Mouse (Mus musculus): Measurements from ENCODE around the gene Dynlt1b. TPM values are rescaled to one million over a fixed set of nuclear protein-coding genes. Genes with fewer than 3 reads are reported as not detected.
"Not testable (repeated sequence)": the region's sequence is repeated elsewhere in the genome, so short reads cannot be mapped to it uniquely, and the experiment has no call there.

The Dynlt1b gene
- total RNA-seq (2021), result 10 to 100 TPM; 56.7 to 58.7 TPM
- long read RNA-seq, experiment 1, transcript Dynlt1b-201 (5 exons, 771 nt), result major isoform, 23 of 40 reads
- long read RNA-seq, experiment 1, partial matches to known transcripts, result 16 of 40 reads
- long read RNA-seq, experiment 1, other reads (novel, unspliced or antisense), result 1 of 40 reads
- long read RNA-seq, experiment 2, transcript Dynlt1b-201 (5 exons, 771 nt), result major isoform, 12 of 22 reads
- long read RNA-seq, experiment 2, partial matches to known transcripts, result 9 of 22 reads
- long read RNA-seq, experiment 2, other reads (novel, unspliced or antisense), result 1 of 22 reads

- DNase-seq, result peak; percentile 100
Observed at GRCm38 (mm10) chr17:6429945-6430344, at the start of gene Dynlt1b. TSS of gene Dynlt1b (plus strand) at chr17:6430112.

GRCm38 (mm10) chr17:6380182-6380841 lies 49.6 kb upstream of the Dynlt1b start:
- not testable (repeated sequence) for DNase-seq

- DNase-seq, result not testable (repeated sequence)
Observed at GRCm38 (mm10) chr17:6381071-6381682, 48.7 kb upstream of the Dynlt1b start.

DNA sequence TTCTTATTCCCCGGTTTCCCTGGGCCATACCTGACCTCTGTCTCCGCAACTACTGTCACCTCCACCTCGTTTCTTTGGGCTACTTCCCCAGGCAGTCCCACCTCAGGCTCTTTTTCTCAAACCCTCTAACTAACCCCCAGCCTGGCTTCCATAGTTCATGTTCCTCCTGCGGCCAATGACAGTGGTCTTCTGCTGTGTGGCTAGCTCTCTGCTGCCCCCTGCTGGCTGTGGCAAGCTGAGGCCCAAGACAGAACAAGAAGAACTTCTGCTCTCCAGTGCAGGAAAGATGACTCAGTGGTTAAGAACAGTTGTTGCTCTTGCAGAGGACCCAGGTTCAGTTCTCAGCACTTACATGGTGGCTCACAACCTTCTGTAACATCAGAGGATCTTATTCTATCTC lies 43.0 kb upstream of the Dynlt1b start:
- DNase-seq, result not testable (repeated sequence)

DNA sequence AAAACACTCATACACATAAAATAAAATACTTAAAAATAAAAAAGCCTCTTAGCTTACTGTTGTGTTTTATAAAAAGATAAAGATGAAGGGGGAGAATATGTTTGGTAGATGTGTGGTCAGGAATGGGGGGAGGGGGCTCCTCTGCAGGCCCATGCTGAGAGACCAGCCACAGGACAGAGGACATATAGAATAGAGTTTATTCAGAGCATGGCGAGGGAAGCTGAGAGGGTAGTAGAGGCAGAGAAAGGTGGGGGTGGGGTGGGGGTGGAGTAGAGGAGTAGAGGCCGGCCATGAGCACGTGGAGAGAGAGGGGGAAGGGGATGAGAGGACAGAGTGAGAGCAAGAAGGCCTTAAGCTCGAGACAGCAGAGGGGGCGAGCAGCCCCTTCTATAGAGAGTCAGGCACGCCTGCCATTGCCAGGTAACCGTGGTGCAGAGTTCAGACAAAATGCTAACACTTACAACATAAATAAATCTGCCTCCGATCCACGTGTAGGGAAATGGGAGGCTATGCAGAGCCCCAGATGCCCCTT lies 42.5 kb upstream of the Dynlt1b start:
- DNase-seq, result not testable (repeated sequence)

GRCm38 (mm10) chr17:6389463-6389862 lies 40.4 kb upstream of the Dynlt1b start:
- DNase-seq, result not testable (repeated sequence)

DNA sequence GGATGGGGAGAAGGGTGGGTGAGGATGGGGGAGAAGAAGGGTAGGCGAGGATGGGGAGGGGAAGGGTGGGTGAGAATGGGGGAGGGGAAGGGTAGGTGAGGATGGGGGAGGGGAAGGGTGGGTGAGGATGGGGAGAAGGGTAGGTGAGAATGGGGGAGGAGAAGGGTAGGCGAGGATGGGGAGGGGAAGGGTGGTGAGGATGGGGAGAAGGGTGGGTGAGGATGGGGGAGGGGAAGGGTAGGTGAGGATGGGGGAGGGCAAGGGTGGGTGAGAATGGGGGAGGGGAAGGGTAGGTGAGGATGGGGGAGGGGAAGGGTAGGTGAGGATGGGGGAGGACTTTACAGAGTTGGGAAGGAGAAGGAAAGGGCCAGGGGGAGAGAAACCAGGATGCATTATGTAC lies 39.2 kb upstream of the Dynlt1b start:
- not testable (repeated sequence) for DNase-seq

DNA sequence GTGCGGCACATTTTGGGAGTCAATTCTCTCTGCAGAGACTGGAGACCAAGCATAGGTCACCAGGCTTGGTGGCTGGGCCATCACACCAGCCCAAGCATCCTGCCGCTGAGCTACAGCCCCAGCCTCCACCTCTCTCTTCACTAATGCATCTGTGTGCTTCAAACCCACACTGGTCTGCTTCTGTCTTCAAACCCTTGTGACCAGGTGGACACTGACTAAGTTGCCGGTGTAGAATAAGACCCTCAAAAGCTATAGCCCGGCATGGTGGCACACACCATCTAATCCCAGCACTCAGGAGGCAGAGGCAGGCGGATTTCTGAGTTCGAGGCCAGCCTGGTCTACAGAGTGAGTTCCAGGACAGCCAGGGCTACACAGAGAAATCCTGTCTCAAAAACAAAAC lies 38.2 kb upstream of the Dynlt1b start:
- DNase-seq, result not testable (repeated sequence)

DNA sequence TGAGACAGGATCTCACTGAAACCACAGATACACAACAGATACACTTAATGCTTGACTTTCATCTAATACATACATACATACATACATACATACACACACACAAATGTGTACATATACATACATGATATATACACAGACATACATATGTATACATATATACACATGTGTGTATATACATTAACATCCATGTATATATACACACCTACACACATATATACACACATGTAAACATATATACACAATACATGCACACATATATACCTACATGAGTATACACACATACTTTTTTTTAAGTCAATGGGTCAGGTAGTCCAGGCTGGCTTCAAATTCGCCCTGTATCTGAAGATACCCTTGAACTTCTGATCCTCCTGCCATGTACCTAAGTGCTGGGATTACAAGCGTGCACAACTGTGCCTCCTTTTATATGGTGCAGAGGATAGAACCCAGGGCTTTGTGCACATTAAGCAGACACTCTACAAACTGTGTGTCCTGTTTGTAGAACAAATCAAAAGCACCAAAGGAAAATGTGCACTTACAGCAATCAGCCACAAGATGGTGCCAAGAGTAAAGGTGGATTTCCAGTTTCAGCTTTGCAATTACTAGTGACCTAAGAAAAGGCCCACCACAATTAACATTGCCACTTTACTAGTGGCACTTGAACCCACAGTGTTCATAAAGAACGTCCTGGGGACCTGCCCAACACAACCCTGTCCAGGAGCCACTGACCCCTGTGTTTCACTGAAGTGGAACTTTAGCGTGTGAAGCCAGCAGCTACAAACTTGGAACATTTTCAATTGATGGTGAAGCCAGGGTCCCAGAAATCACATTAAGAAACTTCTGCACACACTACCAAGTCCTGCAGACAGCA lies 37.2 kb upstream of the Dynlt1b start:
- DNase-seq, result not testable (repeated sequence)

DNA sequence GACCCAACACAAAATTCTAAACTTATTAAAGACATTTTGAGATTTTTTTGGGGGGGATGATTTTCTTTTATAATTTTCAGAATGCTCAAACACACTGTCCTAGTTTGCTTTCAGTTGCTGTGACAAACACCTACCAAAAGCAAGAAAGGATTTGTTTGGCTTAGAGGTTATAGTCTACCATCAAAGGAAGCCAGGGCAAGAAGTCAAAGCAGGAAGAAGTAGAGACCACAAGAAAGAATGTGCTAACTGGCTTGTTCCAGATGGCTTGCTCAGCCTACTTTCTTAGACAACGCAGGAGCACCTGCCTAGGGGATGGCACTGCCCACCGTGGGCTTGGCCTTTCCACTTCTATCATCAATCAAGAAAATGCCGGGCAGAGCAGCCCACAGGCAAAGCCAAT lies 31.8 kb upstream of the Dynlt1b start:
- DNase-seq, result not testable (repeated sequence)

DNA sequence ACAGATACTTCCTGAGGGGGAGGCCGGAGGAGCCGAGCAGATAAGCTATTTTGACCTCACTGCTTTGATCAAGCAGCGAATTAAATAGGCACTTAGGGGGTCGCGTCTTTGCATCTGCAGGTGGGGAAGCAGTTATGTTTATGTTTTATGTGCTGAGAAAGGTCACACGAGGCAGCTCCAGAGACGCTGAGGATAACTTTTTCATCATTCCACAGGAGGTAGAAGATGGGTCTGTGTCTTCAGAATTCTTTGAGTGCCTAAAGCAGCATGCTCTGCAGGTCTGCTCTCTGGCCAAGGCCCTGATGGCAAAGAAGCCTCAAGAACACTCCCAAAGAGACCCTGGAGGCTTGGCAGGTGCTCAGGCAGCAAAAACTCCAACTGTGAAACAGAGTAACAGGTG lies 31.1 kb upstream of the Dynlt1b start:
- not testable (repeated sequence) for DNase-seq

DNA sequence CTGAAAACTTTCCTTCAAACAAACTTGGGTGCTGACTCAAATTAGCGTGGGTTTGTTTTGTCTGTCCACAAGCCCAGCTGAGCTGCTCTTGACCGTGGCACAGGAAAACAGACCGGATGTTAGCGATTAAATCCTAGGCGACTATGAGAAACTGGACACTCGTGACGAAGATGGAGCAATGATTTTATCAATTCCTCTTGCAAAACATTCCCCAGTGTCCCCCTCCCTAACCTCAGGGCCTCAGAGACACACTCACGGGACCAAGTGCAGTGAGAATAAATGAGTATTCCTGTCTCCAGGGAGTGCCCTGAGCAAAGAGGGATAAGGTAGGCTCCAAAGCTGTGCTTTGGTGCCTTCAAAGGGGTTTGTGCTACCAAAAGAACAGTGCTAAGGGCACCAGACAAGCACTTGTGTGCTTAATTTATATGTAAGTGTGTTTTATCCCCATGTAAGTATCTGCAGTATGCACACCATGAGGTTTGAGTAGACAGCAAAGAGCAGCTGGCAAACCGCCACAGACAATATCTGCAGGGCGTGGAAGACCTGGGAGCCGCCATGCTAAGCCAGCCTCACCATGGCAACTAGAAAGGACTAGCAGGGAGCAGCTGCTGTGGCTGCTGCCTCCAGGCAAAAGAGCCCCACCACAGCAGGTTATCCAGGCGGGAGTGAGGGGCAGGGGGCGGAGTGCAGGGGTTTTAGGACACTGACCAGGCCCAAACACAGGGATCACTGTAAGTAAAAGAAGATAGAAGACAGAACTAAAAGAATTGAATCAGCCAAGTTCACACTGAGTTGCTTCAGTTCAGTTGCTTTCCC lies 30.4 kb upstream of the Dynlt1b start:
- not testable (repeated sequence) for DNase-seq

DNA sequence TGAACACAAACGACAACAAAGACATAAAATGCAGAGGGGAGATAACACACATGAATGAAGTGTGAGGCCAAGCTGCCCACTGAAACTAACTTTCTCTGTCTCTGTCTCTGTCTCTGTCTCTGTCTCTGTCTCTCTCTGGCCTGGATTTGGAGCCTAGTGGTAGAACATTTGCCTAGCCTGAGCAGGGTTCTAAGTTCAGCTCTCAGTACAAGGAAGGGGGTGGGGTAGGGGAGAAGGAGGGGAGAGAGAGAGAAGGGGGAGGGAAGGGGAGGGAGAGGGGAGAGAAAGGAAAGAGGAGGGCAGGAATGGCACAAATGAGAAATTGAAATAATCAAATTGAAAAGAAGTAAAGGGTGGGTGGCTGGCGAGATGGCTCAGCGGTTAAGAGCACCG lies 29.8 kb upstream of the Dynlt1b start:
- DNase-seq, result not testable (repeated sequence)

DNA sequence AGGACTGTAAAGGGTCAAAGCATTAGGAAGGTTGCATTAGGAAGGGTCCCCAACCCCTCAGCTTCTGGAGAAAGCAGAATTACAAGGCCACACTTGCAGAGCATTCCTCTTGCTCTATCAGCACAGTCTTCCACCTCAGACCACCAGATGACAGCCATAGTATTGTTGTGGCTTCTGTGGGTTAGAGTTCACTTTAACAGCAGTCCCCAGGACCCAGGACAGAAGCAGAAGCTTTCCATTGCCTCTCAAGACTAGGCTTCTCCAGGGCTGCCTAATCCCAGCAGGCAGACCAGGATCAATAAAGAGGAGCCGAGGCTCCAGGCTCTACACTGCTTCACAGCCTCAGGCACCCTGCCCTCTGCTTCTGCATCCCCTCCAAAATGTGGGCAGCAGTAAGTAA lies 25.4 kb upstream of the Dynlt1b start:
- DNase-seq, result not testable (repeated sequence)

GRCm38 (mm10) chr17:6406972-6407371 lies 22.9 kb upstream of the Dynlt1b start:
- DNase-seq, result peak; percentile 14

GRCm38 (mm10) chr17:6410713-6411213 lies 19.1 kb upstream of the Dynlt1b start:
- not testable (repeated sequence) for DNase-seq

GRCm38 (mm10) chr17:6417118-6417517 lies 12.8 kb upstream of the Dynlt1b start:
- DNase-seq, result not testable (repeated sequence)

DNA sequence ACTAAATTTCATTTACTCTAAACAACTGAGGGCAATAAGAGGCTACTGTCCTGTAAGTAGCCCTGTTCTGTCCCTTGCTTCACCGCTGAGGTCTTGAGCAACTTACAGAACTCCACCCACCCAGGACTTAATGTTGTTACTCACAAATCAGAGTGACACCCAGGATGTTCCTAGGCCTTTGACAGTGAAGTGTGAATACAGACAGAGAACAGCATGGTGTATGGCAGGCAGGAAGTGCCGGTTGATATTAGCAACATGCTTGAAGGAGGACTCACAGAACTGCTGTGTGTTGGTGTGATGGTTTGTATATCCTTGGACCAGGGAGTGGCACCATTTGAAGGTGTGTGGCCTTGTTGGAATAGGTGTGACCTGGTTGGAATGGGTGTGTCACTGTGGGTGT lies 9.4 kb upstream of the Dynlt1b start:
- not testable (repeated sequence) for DNase-seq

GRCm38 (mm10) chr17:6421547-6422326 lies 8.2 kb upstream of the Dynlt1b start:
- DNase-seq, result not testable (repeated sequence)

GRCm38 (mm10) chr17:6422370-6422769 lies 7.5 kb upstream of the Dynlt1b start:
- not testable (repeated sequence) for DNase-seq
